Mouse (Mus musculus) gastrocnemius, adult 8-10 months (tissue): ENCODE measurements around the gene Ube2r2. TPM values are rescaled to one million over a fixed set of nuclear protein-coding genes. Genes with fewer than 3 reads are reported as not detected.

Experiments used
- DNase-seq, 2 experiments: peaks; one replicate each; pipeline ENCODE4 v3.0.0; 2022; ENCODE audit warnings: low spot score in 2 of 2
- total RNA-seq, 4 experiments: library from RNA; stranded (reverse); gene quantifications; 2 replicates each; pipeline ENCODE4 v1.2.4; 2022

Ube2r2 gene
- total RNA-seq, 4 experiments from 2014 or later, result 178 to 274 (median 231) TPM

DNA sequence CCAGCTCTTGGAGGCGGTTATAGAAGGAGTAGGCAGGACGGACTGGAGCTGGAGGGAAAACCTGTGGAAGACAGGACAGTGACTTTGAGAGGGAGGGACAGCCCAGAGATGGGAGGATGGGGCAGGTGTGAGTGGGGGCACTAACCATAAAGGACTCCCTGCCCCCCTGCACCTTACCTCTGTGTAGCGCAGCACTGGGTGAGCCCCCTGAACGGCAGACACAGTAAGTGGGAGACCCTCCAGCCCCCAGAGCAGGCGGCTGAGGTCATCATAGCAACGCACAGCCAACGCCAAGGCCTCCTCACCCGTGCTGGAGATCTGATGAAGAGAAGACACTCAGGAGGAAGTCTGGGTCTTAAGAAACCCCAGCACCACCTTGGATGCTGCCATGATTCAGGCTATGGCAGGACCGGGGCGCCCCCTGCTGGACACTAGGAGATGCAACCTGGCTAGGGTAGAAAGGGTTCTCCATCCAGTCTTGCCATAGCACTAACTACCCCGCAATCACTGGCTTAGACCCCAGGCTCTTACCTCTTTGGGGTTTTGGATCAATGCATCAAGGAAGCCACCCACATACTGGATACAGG lies 16.7 kb upstream of the Ube2r2 start:
- DNase-seq, result peak in 1 of 2 experiments; percentile 40

DNA sequence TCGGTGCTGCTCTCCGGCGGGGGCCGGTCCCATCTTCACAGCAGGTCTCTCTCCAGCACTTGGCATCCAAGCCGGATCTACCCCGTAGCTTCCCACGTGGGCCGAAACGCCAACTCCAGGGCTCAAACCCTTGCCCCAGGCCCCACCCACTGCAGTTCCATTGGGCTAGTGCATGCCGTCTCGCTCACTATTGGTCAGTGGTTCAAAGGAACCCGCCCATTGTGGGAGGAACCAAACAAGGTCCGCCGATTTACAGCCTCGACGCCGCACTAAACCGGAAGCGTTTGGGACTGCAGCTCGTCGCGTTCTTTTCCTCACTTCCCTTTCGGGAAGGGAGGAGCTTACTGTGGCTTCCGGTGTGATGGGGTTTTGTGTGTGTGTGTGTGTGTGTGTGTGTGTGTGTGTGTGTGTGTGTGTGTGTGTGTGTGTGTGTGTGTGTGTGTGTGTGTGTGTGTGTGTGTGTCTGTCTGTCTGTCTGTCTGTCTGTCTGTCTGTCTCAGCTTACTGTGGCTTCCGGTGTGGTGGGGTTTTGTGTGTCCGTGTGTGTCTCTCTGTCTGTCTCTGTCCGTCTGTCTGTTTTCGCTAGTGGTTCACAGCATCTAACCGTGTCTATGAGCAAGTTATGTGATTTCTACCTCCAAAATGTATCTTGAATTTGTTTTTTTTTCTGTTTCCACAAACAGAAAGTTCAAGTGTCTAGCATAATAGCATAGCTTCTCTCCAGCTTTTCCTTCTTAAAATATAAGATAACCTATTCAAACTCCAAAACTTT lies 11.2 kb upstream of the Ube2r2 start, which contains the start of gene Nol6:
Nol6 (minus strand) TSS at position 276 of the 772 bp plus-strand sequence.
- peak; percentile 97 to 98 for DNase-seq

DNA sequence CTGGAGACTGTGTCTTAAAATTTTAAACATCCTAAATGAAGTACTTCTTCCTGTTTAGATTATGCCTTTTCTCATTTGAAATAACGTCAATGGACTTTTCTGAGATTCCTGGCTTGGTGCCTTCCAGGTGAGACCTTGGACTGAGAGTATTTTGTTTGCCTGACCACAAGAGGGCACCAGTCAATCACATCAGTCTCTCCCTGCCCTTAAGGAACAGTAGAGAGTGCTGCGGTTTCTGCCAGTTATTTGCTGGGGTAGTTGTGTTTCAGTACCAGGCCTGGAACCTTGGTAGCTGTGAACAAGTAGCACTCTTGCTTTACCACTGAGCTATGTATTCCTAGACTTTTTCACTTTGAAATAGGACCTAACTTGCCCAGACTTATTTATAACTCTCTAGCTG lies 6.1 kb upstream of the Ube2r2 start:
- DNase-seq, result no peak

DNA sequence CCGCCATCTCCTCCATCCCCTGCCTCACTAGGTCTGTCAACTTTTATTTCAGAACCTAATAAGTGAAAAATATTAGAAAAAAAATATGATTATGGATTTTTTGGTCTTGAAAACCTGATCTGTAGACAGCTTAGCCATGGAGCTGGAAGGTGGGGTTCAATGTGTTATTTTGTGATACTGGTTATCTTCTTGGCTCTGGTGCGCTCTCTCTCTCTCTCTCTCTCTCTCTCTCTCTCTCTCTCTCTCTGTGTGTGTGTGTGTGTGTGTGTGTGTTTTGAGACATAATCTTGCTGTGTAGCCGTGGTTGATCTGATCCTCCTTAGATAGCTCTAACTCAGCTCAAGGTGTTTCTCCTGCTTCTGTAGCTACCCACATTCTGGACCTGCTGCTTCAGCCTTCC lies 5.7 kb upstream of the Ube2r2 start:
- no peak for DNase-seq

DNA sequence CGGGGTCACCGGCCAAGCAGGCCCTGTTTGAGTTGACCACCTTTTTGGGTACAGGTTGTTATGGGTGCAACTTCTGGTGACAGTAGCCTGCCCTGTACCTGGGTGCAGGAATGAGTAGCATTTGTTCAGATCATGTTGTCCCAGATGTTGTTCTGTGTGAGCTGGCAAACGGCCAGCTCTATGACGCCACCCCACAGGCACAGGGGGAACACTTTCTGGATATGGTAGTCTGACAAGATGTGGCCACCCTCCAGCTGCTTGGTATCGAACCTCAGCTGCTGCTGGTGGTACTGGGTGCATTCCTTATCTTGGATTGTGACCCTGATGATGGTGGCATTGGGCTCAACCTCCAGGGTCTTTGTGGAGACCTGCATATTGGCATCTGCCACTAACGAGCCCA lies 3.1 kb upstream of the Ube2r2 start:
- no peak for DNase-seq

DNA sequence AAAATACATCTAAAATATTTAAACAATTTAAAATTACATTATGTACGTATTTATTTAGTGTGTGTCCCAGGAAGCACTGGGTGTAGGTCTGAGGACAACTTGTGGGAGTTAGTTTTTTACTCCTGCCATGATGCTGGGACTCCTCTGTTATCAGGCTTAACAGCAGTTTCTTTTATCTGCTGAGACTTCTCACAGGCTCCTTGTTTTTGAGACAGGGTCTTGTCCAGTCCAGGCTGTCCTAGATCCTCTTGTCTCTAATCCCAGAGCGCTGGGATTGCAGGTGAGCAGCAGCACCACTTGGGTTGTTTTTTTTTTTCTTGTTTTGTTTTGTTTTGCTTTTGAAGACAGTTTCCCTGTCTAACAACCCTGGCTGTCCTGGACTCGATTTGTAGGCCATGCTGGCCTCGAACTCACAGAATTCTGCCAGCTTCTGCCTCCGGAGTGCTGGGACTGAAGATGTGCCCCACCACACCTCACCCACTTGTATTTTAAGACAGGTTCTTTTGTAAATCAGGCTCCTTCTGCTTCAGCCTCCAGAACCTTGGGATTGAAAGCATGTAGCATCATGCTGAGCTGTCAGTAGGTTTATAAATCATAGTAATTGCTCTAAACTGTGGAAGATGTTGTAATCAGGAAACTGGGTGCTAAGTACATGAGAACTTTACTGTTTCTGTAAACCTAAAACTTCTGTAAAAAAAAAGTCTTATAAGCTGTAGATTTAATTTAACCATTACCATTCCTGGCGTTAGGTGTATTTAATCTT lies 1.8 kb upstream of the Ube2r2 start:
- no peak for DNase-seq

DNA sequence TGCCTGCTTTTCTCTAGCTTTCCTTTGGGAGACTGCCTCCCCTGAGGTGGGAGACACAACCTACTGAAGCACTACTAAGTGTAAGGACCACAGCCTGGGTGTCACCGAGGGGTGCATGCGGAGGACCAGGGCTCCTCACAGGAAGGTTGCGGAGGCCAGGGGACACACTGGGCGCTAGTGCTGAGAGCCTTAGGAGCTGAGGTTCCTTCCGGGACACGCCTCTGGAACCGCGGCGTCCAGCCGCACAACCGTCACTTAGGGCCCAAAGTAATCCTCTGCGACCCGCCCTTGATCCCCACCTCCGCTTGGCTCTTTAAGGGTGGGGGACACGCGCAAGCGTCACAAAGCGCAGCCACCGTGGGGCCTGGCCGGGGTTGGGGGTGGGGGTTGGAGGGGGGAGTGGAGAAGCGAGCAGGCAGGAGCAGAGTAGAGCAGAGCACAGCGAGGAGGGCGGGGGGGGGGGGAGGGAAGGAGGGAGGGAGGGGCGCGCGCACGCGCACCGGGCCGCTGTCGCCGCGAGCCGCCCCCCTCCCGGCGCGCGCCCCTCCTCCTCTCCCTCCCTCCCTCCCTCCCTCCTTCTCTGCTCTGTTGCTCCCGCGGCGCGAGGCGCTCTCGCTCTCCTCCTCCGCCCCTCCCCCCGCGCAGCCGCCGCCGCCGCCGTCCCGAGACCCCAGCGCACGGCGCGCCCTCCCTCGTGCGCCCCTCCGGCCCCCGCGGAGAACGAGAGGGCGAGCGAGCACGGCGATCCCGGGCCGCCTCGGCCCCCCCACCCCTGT lies 420 bp upstream of the Ube2r2 start:
- peak; percentile 63 to 67 for DNase-seq

DNA sequence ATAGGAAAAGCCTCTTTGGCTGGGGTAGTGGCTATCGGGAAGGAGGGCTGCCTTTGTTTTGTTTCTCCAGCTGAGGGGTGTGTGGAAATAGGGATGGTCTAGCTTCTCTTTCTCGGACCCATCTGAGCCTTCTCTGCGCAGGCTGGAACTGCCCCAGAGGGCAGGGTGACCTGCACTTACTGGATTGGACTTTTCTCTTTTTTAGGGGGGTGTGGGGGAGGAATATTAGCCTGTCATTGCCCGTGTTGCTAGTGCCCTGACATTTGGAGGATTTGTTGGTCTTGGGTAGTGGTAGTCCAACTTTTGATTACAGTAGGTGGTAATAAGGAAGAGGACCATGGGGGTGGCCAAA lies 887 bp downstream of the Ube2r2 start:
- peak in 1 of 2 experiments; percentile 63 for DNase-seq

DNA sequence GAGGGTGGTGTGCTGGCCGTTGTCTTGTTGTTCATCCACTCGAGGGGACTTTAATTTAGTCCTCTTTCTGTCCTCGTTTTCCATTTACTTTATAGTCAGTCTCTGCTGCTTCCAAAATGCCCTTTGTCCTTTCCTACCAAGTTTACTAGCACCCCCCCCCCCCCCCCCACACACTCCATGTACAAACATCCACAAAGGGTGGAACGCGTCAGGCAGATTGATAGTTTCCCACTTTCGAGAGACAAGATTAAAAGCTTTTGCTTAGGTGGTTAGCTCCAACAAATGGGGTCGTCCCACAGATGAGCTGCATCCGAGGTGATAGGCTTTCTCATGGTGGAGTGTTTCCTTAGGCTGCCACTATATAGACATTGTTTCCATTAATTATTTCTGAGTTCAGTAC lies 1.3 kb downstream of the Ube2r2 start:
- no peak for DNase-seq

DNA sequence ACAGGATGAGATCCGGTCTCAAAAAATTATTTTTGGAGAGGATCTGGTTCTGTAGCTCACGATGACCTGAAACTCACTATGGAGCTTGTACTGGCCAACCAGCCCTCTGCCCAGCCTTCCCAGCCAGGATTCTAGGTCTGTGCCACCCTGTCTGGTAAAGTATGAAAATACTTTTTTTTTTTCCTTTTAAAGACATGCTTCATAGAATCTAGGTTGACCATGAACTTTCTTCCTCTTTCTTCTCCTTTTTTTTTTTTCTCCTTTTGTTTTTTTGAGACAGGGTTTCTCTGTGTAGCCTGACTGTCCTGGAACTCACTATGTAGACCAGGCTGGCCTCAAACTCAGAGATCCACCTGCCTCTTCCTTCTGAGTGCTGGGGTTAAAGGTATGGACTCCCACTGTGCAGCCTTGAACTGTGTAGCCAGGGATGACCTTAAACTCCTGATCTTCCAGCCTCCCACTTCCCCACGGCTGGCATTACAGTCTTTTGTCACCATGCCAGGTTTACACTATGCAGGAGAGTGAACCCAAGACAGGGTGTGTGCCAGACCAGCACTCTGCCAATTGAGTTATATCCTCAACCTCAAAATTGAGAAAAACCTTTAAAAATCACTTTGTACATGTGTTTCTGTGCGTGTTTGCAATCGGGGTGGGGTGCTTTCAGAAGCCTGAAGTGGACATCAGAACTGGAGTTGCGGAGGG lies 4.8 kb downstream of the Ube2r2 start:
- DNase-seq, result no peak

DNA sequence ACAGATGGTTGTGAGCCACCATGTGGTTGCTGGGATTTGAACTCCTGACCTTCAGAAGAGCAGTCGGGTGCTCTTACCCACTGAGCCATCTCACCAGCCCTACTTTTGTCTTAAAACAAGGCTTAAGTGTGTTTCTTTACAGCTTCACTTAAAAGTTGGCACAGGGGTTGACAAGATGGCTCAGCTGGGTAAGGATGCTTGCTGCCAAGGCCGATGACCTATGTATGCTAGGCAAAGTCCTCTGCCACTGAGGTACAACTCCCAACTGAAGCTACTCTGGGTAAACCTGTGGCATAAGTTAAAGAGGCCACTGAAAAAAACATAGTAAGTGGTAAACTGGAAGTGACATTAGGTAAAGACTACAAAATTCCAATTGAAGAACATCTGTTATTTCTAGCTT lies 7.1 kb downstream of the Ube2r2 start:
- DNase-seq, result no peak

DNA sequence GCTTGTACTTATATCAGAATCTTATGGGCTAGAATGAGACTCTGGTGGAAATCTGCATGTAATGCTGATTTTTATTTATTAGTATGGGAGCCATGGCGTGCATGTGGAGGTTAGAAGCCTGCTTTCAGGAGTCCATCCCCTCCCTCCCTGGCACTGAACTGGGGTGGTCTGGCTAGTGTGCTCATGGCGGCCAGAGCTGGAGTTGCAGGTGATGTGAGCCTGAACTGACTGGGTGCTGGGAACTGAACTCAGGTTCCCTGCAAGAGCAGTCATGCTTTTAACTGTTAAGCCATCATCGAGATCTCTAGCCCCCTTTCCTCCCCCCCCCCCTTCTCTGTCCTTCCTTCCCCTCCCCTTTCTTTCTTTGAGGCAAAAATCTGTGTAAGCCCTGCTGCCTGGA lies 14.3 kb downstream of the Ube2r2 start:
- DNase-seq, result no peak

DNA sequence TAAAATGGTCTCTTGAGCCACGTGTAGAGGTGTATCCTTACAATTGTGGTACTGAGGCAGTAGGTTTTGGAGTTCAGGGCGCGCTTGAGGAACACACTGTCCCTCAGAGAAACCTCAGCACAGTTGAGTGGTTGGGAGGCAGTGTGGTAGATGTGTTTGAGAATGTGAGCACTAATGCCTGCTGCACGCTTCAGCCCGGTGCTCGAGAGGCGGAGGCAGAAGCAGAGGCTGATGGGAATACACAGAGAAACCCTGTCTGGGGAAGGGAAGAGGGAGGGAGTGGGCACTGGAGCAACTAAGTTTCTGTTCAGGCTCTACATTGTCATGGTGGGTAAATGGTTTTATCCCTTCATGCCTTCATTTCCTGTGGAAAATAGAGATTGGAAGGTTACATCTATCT lies 15.6 kb downstream of the Ube2r2 start:
- no peak for DNase-seq

DNA sequence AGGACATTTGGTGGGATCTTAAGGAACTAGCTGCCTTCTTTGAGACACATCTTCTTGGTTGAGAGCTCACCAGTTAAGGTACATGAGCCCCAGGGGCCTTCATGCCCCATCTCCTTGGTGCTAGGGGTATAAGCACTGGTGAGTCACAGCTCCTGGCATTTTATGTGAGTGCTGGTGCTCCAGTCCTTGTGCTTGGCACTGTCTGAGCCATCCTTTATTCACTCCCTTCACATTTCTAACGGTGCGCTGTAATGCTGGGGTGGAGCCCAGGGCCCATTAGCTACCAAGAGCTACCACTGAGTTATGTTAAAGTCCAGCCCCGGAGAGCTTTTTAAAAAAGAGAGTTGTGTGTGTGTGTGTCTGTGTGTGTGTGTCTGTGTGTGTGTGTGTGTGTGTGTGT lies 17.6 kb downstream of the Ube2r2 start:
- no peak for DNase-seq

DNA sequence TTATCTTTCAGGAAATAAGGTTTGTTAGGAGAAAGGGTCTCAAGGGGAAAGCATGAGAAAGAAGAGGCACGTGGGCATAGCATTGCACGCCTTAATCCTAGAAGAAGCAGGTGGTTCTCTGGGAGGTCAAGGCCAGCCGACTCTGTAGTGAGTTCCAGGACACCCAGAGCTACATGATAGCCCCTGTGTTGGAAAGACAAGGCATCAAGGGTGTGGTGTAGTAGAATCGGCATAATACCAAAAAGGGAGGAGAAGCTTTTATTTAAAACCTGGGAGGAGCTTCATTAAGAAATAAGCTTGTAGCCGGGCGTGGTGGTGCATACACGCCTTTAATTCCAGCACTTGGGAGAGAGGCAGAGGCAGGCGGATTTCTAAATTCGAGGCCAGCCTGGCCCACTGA lies 21.4 kb downstream of the Ube2r2 start:
- no peak for DNase-seq

DNA sequence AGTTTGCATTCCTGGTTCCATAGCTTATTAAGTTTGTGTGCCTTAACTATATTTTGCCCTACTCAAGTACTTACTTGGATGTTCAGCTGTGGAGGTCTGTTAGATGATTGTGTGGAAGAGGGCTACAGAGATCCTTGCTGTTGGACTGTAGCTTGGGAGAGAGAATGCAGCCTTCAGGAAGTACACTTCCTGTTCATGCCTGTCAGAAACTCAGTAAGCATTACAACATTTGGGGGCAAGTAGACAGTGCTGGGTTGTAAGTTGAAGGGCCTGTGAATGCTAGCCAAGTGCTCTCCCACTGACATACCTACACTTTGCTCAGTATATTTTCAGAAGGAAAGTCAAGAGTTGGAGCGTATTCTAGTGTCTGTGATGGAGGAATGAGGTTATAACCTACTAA lies 22.7 kb downstream of the Ube2r2 start:
- no peak for DNase-seq

DNA sequence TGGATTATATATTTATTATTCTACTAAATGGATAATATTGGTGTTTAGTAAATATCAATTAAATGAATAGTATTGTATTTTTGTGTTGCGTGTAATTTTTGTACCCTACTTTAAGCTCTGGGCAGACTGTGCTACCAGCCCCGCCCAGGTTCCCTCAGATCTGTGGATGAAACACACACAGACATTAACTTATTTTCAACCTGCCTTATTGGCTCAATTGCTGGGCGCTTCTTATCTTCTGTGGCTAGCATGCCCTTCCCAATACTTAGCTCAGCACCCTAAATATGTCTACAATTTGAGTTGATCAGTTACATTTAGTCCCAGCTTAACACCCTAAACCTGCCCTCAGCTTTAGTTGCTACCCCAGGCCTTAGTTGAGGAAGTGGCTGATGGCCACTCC lies 25.7 kb downstream of the Ube2r2 start:
- DNase-seq, result no peak

DNA sequence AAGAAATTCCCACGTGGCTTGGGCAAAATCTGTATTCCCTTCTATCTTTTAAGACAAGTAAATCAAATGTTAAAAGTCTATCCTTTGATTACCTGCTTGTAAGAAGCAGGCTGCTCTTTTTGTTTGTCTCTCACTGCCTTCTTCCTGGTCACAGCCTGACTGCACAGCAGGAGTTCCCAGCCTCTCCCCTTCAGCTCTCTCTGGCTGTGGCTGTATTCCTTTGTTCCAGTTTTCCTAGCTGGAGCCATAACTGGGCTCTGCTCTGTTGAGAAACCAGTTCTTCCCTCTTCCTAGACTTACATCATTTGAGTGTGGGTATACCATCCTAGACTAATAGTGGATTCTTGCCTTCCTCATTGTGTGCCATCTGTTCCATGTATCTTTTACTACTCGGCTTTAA lies 29.4 kb downstream of the Ube2r2 start:
- DNase-seq, result no peak

DNA sequence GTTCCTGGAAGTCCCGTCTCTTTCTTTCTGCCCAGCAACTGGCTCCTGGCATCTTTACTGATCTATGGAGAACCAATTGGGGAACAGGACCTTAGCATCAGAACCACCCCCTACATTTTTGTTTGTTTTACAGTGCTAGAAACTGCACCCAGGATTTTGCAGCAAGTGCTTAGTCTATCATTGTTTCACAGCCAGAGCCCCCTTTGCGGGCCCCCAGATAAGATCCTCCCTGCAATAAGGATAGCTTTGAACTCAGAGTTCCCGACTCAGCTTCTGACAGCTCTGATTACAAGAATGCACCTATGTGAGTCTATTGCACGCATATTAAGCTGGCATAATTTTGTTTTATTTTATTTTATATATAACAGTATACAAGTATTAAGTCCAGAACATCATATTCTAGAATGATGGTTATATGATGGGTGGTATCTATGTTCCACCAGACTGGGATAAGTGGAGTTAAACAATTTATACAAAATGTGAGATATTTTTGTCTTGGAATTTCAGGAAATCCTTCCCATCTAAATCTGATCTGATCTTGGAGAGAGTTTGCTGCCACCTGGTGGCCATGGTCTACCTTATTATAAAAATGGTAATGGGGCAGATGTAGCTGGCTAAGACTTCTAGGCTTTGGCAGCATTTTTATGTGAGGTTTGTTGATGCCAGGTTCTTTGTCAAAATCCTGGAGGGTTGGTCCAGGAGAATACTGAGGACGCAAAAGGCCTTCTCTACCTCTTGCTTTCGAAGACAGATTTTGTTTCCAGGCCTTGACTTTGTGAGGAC lies 30.3 kb downstream of the Ube2r2 start:
- peak; percentile 55 to 57 for DNase-seq

DNA sequence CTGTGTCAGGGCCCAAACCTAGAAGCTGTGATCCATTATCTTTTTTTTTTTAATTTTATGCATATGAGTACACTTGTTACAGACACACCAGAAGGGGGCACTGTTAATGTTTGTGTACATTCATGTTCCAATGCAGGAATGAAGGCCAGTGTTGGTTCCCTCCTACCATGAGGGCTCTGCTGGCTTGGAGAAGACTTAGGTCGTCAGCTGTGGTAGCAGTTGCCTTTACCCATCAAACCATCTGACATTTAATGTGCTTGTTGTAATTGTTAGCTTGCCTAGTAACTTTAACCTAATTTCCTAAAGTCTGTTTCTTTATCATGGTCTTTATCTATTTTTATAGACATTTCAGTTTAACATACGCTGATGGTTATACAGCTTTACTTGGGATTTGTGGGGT lies 35.4 kb downstream of the Ube2r2 start:
- DNase-seq, result no peak
